Mouse (Mus musculus): ENCODE data around the gene Cyp2d9.
"Not testable (repeated sequence)": the region's sequence is repeated elsewhere in the genome, so short reads cannot be mapped to it uniquely, and the experiment has no call there.

Gene Cyp2d9

DNA sequence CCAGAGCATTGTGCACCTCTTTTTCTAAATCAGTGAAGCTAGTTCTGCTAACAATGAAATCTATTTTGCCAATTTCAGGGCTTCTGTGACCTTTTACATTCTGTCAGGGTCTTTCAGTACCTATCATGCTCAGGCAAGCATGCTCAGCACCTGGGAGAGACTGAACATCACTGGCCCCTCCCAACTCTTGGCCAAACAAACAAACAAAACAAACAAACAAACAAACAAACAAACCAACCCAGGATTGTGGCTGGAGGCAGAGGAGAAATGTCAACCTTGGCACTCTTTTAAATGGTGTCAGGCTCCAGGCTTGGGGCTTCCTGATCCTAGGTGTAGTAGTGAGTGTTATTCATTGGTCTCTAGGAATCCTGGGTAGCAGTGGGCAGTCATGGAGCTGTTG is at the start of gene Cyp2d9:
TSS of gene Cyp2d9 (plus strand) at position 301 of the 400 bp plus-strand sequence.
- DNase-seq (ENCODE audit: low spot score): no peak

- DNase-seq (ENCODE audit: low spot score): no peak
Observed at GRCm38 (mm10) chr15:82385729-82386128, 47.5 kb upstream of the Cyp2d9 start.

- DNase-seq (ENCODE audit: low spot score): not testable (repeated sequence)
Observed at GRCm38 (mm10) chr15:82389916-82390315, 43.3 kb upstream of the Cyp2d9 start.

DNA sequence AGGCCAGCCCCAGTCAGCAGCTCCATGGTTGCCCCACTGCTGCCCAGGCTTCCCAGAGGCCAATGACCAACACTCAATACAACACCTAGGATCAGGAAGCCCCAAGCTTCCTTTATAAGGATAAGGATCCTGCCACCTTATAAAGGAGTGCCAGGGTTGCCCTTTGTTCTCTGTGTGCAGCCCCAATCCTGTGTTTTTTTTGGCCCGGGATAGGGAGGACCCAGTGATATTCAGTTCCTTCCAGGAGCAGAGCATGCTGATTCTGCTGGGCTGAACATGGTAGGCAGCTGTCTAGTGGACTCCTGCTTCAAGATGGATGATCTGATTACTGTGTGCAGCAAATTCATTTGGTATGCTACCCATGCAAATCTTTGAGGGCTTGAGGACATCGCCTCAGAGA is 39.3 kb upstream of the Cyp2d9 start, which contains the start of gene Cyp2d11:
TSS of gene Cyp2d11 (minus strand) at position 101 of the 400 bp plus-strand sequence.
- not testable (repeated sequence) for DNase-seq (ENCODE audit: low spot score)

DNA sequence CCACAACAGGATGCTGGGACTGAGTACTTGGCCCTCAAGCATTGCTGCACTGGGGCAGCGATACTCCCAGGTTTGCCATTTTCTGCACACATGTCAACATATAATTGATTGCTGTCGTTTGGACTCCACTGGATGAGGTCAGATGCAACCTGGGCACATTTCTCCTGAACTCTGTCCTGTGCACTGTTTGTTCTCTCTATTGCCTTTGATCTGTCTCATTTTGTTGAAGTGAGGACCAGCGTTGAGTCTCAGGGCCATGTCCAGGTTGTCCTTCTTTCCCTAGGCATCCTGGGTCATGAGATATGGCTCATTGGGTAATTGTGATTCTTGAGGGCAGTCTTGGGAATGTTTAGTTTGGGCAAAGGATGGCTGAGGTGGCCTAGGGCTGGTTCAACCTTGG is 37.3 kb upstream of the Cyp2d9 start:
- DNase-seq (ENCODE audit: low spot score): not testable (repeated sequence)

DNA sequence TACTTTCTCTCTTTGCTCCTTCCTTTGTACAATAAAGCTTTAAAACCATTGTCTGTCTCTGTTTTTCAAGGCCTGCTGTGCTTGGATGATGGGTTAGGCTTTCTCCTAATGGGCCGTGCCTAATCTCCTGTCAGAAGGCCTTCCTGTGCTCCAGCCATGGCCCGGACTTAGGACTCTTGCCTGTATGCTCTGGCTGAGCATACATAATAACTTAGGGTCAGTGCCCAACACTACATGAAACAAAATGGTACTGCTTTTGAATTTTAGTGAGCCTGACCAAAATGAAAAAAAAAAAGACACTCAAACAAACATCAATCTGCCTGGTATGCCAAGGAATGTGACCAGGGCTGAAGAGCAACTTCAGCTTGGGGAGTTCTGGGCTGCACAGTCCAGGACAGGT is 31.7 kb upstream of the Cyp2d9 start:
- DNase-seq (ENCODE audit: low spot score): peak; percentile 14

- DNase-seq (ENCODE audit: low spot score): no peak
Observed at GRCm38 (mm10) chr15:82402106-82402505, 31.1 kb upstream of the Cyp2d9 start.

GRCm38 (mm10) chr15:82402741-82403140 is 30.5 kb upstream of the Cyp2d9 start:
- DNase-seq (ENCODE audit: low spot score): no peak

- DNase-seq (ENCODE audit: low spot score): no peak
Observed at GRCm38 (mm10) chr15:82403606-82404005, 29.6 kb upstream of the Cyp2d9 start.

DNA sequence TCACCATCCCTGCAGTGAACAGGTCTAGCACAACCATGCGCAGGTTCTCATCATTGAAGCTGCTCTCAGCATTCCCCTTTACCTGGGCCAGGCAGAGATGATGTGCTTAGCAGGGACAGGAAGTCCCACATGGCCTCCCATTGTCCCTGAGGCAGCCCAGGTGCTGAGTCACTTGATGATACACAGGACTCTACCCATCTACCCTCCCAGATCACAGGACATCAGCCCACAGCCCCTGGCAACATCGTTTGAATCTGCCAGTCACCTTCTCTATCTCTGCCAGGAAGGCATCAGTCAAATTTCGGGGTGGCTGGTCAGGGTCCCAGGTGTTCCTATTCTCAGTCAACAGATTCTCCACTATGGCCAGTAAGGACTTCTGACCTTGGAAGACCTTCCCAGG is 29.1 kb upstream of the Cyp2d9 start:
- DNase-seq (ENCODE audit: low spot score): no peak

DNA sequence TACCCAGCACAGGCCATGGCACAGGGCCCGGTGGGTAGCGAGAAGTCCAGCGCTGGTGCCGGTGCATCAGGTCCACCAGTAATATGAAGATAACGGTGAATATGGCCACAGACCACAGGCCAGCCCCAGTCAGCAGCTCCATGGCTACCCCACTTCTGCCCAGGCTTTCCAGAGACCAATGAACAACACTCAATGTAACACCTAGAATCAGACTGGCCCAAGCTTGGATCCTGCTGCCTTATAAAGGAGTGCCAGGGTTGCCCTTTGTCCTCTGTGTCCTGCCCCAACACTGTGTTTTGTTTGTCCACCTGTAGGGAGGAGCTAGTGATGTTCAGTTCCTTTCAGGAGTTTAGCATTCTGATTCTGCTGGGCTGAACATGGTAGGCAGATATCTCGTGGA is 26.3 kb upstream of the Cyp2d9 start, which contains the start of gene Cyp2d10:
TSS of gene Cyp2d10 (minus strand) at position 215 of the 400 bp plus-strand sequence.
- DNase-seq (ENCODE audit: low spot score): no peak

- no peak for DNase-seq (ENCODE audit: low spot score)
Observed at GRCm38 (mm10) chr15:82407536-82407935, 25.7 kb upstream of the Cyp2d9 start.

GRCm38 (mm10) chr15:82416797-82417789 is 16.1 kb upstream of the Cyp2d9 start:
- peak; percentile 81 for DNase-seq (ENCODE audit: low spot score)

GRCm38 (mm10) chr15:82418616-82419015 is 14.6 kb upstream of the Cyp2d9 start:
- DNase-seq (ENCODE audit: low spot score): no peak

DNA sequence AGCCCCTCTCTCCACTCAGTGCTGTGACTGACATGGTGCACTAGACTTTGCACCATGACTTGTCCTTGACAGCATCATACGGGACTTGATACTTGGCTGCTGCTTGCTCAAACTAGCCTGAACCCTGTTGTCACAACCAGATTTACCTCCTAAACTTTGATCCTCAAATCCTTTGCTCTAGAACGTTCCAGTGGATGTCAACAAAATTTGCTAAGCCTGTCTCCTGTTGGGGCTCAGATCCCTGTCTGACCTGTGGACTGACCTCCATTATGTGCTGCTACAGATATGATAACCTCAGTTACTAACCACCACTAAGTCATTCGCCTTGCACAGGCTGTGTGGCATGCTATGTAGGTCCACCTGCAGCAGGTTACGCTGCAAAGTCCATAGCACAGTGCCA is 10.3 kb upstream of the Cyp2d9 start:
- no peak for DNase-seq (ENCODE audit: low spot score)

DNA sequence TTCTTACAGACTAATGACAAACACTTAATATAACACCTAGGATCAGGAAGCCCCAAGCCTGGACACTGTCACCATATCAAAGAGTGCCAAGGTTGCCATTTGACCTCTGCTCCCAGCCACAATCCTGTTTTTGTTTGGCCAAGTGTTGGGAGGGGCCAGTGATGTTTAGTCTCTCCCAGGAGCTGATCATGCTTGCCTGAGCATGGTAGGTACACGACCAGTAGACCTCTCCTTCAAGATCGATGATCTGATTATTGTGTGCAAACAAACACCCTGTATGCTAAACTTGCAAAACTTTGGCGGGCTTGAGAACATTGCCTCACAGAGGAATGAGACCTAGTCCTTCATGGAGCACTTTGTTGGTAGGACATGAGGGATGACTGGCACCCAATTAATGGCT is 9.8 kb upstream of the Cyp2d9 start:
- no peak for DNase-seq (ENCODE audit: low spot score)

- DNase-seq (ENCODE audit: low spot score): no peak
Observed at GRCm38 (mm10) chr15:82433621-82434020, 384 bp downstream of the Cyp2d9 start.

DNA sequence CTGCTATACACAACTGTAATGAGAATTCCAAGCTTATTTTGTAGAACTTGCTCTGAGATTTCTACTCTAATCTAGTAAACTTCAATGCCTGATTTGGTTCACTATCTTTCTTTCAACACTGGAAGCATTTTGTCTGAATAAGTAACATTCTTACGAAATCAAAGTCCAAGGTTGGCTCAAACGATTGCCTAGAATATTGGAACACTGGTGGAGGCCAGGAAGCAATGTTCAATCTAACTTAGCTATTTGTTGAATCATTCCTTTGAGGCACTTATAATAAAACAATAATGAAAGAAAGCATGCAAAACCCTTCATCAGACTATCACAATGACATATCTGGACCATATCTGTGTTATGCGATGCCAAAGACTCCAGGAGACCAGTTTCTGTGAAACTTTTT is 1.3 kb downstream of the Cyp2d9 start:
- no peak for DNase-seq (ENCODE audit: low spot score)

GRCm38 (mm10) chr15:82435011-82435410 is 1.8 kb downstream of the Cyp2d9 start:
- no peak for DNase-seq (ENCODE audit: low spot score)

DNA sequence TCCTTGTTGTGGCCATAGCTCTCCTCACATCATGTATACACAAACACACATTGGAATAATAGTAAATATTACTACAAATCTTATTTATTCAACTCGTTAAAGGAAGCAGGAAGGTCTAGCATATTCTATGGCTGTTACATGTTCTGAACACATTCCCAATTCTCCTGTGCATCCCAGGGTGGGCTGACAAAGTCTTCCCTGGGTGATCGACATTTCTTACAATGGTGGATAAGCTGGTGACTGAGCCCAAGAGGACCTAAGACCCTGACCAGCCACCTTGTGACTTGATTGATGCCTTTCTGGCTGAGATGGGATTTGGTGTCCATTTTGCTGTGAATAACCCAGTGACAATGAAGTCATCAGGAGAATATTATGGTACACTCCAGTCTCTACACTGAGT is 2.4 kb downstream of the Cyp2d9 start:
- DNase-seq (ENCODE audit: low spot score): no peak

DNA sequence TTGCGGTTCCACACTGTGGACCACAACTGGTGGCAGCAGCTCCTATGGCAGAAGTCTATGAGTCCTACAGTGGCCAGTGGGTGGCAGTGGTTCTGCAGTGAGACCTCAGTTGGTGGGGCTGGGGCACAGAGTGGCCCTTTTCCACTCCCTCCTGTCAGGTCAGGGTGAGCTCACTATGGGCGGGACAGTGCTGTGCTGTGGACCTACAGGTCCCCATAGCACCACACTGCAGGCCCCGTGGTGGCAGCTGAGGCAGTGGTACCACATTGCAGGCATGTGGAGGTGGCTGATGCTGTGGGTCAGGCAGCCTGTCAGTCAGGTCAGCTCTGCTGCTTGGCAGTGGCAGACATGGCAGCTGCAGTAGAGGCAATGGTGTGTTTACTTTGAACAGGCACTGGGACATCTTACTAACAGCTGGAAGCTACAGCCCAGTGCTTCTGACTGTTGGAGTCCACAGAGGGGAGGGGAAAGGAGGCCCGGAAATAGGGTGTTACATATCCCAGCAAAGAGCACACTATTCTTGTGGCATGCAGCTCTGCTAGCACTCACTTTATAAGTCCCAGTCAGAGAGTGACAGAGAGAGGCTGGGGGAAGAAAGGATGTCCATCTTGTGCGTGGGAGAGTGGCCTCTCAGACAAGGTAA is 4.9 kb downstream of the Cyp2d9 start:
- DNase-seq (ENCODE audit: low spot score): no peak

GRCm38 (mm10) chr15:82443658-82444057 is 10.4 kb downstream of the Cyp2d9 start:
- no peak for DNase-seq (ENCODE audit: low spot score)

DNA sequence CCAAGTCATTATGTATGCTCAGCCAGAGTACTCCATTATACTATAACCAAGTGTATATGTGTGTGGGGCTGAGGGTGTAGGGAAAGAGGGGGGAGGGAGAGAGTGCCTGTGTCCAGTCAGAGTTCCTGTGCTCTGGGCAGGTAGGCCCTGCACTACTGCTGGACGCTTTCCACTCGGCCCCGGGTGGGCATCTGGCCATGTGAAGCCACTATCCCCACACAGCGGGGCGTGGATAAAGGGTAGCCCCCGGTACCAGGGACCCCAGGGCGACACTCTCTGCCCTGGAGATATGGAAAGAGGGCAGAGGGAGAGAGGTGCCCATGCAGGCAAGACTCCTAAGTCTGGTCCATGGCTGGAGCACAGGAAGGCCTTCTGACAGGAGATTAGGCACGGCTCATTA is 12.0 kb downstream of the Cyp2d9 start:
- no peak for DNase-seq (ENCODE audit: low spot score)
